Mouse (Mus musculus): ENCODE results near the gene Atf7ip. TPM values are rescaled to one million over a fixed set of nuclear protein-coding genes. Genes with fewer than 3 reads are reported as not detected.

Atf7ip gene
- total RNA-seq, 2 experiments from 2014 or later, result 32.3 to 126 TPM

DNA sequence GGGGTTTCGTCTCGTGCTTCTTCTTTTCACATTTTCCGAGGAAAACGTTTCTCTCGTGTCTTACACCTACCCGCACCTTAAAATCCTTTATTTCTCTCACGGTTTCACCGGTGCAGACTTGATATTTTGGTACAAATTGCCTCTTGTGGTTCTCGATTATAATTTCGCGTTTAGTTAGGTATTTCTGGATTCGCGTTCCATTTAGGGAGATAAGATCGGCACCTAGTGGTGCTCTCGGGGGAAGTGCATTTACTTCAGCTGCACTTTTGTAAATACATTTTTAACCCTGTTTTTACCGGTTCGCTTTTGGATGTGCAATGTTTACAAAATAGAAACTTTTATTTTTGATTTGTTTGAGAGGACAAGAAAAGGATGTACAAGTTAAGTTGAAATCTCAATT lies 13.3 kb downstream of the Atf7ip start:
- ATAC-seq (replicated peaks; ENCODE audit: poor library complexity, severe bottlenecking), result peak; percentile 8; the same call in 1 of the 2 replicates

DNA sequence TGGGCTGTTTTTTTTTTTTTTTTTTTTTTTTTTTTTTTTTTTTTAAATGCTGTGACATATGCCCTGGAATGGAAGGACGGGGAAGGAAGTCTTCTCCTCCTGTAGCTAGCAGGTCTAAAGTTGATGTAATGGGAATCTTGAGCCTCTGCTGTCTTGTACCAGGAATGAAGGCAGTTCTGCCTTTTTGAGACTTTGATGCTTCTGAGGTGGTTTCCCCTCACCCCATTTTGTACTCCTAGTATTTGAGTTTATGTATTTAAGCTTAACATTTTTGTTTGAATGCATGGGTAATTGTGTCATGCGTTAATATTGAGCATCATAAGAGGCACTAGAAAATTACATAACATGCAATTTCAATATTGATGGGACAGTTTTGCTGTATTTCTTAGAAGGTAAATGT lies 14.4 kb downstream of the Atf7ip start:
- no peak for ATAC-seq (replicated peaks; ENCODE audit: poor library complexity, severe bottlenecking)

DNA sequence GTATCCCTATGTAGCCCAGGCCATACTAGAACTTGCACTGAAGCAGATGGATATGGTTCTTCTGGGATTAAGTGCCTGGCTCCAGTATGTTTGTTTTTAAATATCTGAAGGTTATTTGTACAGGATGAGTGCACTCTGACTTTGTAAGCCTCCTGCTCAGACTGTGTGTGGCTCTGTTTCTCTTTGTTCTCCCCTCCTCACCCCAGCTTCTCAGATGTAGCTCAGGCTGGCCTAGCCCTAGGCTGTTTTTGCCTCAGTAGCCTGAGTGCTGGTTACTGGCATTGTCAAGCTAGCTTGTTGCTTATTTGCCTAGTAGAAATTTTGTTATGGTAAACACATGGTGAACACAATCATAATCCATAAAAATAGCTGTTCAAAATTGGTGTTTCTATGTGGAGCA lies 15.7 kb downstream of the Atf7ip start:
- ATAC-seq (replicated peaks; ENCODE audit: poor library complexity, severe bottlenecking), result no peak

DNA sequence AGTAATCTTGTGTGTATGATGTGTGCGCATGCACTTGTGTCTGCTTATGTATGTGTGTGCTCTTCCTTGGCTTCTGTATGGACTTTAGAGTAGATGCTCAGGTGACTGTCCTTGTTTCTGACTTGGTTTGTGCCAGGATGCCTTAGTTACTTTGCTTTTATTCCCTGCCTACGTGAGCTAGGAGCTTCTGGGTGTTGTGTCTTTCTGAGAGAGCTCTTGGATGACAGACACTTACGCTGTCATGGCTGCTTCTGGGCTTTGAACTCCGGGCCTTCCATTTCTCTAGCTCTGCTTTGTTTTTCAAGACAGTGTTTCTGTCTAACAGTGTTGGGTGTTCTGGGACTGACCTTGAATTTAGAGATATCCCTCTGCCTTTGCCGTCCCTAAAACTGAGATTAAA lies 16.7 kb downstream of the Atf7ip start:
- ATAC-seq (replicated peaks; ENCODE audit: poor library complexity, severe bottlenecking), result no peak

DNA sequence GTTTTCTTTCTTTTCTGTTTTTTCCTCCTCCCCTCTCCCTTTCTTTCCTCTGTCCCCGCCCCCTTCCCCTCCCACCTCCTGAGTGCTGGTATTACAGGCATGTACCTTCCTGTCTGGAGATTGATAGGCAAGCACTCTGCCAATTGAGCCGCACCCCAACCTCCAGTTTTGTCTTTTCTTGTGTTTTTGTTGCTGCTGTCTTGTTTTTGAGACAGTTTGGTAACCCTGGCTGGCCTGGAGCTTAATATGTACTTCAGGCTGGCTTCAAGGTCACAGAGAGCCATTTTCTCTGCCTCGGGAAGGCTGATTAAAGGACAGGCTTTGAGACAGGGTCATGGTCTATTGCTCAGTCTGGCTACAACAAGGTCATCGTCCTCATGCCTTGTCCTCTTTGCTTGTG lies 18.8 kb downstream of the Atf7ip start:
- ATAC-seq (replicated peaks; ENCODE audit: poor library complexity, severe bottlenecking), result no peak

DNA sequence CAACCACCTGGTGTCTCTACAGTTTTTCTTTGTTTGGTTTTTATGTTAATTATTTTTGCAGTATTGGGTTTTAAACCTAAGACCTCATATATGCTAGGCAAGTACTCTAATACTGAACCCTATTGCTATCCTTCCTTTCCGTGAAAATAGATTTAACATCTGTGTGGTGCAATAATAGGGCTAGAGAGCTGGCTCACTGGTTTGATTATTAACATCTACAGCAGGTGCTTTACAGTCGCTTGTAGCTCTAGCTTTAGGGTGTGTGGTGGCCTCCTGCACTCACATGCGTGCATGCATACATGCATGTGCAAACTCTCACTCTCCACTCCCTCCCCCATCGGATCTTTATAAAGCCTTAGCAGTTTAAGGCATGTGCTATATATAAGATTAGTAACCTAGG lies 19.6 kb downstream of the Atf7ip start:
- no peak for ATAC-seq (replicated peaks; ENCODE audit: poor library complexity, severe bottlenecking)

DNA sequence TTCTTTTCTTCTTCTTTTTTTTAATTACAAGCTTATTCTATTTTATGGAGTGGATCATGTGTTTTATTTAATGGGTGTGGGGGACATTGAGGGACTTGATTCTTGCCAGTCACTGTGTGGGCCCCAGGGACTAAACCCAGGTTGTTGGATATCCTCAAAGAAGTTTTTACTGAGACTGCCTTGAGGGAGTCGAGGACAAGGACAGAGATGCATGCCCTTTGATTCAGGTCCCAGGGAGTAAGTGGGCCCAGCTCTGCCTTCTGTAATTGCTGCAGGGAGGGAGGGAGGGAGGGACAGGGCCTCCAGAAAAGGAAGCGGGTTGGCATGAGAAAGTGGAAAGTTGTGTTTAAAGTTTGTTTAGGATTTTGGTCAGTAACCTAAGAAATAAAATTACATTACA lies 23.2 kb downstream of the Atf7ip start:
- ATAC-seq (replicated peaks; ENCODE audit: poor library complexity, severe bottlenecking), result no peak

DNA sequence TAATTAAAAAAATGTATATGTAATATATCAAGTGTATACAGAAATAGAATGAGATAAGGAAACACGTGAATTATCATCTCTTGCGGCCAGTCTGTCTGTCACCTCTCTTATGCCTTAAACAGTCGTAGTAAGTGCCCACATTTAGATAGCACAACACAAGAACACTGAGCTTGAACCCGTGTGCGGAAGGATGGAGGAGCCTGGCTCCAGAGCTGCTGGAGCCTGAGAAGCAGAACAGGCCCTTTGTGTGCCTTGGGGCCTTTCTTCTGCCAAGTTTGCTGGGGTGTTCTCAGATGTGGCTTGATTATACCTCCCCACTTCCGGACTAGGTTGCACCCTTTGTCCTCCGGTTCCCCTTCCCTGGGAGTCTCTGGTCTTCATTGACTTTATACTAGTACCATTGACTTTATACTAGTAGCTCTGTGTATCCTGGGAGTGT lies 25.8 kb downstream of the Atf7ip start:
- peak; percentile 82 for ATAC-seq (replicated peaks; ENCODE audit: poor library complexity, severe bottlenecking)

DNA sequence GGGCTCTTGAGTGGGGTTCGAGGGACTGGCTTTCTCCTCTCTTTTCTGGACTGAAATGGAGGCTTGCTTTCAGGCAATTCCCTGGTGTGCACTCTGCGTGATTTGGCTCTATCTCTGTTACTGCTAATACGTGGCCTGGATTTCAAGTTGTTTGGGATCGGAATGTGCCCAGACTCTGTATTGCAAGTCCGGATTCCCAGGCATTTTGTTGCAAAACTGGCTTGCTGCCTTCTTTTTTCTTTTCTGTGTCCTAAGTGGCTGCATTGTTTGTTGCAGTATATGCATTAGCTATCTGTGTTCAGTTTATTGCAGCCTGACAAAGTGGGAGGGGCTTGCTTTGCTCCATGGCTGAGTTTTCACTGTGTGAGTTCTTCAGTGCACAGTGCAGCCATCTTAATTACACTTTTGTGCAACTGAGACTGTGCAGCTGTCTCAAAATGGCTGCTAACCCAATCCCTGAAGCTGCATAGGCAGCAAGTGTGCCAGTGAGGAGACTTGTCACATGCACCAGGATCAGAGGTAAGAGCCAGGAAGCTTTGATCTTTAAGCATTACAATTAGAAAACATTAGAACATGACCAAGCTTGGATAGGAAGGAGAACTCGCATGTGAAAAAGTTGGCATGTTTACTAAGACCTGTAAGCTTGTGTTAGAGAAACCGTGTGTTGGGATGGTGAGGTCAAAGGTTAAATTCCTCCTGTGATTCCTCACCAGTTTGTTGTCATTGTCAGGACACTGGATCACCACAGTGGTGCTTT lies 26.7 kb downstream of the Atf7ip start:
- ATAC-seq (replicated peaks; ENCODE audit: poor library complexity, severe bottlenecking), result peak; percentile 92

DNA sequence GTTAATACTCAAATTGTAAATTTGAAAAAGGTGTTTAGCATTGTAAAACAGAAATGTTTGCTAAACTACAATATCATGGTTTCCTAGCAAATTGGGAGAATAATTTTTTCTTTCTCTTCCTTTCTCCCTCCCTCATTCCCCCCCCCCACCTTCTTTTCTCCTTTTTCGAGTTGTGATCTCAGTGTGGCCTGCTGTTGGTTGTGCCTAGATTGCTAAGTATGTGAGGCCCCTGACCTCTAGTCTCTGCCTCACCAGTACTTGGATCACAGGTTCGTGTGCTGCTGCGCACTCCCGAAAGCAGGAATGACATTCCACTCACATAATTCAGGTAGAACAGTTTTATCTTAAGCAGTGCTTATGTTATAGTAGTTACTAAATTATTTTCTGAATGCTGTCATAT lies 27.8 kb downstream of the Atf7ip start:
- ATAC-seq (replicated peaks; ENCODE audit: poor library complexity, severe bottlenecking), result no peak

DNA sequence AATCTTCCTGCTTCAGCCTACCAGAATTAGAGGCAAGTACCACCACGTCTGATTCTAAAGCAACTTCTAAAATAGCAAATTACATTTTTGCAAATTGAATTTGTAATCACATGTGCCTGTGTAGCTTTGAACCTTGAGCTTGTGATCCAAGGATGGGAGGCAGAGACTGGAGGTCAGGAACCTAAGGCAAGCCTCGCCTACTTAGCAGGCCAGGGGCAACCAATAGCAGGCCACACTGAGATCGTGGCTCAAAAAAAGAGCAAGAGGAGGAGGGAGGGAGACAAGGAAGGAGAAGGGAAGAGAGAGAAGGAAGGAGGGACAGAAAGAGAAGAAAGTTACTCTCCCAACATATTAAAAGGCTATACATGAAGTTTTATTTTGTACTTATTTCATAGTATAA lies 28.5 kb downstream of the Atf7ip start:
- no peak for ATAC-seq (replicated peaks; ENCODE audit: poor library complexity, severe bottlenecking)

DNA sequence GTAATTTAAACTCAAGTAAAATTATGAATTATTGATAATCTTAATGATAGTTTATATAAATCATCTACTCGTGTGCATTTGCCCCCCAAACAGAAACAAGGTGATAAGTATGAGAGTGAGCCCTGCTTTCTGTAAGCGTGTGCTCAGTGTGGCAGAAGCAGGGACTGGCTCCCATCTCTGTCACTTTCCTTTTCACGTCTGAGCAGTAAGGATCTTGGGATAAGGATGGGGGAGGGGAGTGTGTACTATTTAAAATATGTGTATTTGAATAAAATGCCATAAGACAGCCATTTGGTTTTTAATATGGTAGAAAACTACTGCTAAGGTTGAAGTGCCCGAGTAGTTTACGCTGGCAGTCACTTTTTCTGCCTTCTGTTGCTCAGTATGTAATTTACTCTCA lies 29.2 kb downstream of the Atf7ip start:
- no peak for ATAC-seq (replicated peaks; ENCODE audit: poor library complexity, severe bottlenecking)

DNA sequence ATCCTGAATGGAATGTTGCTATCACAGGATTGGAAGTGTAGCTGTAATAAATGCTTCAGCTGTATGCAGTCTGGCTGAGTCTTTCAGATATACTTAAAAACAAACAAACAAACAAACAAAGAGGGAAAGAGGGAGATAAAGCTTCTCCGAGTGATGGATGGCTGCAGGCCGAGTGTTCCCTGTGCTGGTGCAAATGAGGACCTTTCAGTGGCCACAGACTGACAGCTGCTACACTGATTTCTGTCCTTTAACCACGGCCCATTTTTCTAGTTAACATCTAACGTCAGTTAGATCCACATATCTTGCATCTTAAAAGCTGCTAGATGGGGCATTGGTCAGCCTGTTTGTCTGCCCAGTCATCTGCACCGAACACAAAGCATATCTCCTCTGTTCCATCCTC lies 30.2 kb downstream of the Atf7ip start:
- no peak for ATAC-seq (replicated peaks; ENCODE audit: poor library complexity, severe bottlenecking)

DNA sequence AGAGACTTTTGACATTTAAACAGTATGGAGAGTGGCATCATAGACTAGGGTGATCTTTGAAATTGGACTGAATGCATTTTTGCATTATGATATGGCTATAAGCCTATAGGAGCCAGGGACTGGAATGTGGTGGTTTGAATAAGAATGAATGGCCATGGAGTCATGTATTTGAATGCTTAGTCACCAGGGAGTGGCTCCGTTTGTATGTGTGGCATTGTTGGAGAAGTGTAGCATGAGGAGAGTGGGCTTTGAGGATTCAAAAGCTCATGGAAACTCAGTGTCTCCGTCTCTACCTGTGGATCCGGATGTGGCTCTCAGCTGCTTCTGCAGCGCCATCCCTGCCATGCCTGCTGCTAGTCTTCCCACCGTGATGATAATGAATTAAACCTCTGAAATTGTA lies 35.4 kb downstream of the Atf7ip start:
- ATAC-seq (replicated peaks; ENCODE audit: poor library complexity, severe bottlenecking), result no peak

DNA sequence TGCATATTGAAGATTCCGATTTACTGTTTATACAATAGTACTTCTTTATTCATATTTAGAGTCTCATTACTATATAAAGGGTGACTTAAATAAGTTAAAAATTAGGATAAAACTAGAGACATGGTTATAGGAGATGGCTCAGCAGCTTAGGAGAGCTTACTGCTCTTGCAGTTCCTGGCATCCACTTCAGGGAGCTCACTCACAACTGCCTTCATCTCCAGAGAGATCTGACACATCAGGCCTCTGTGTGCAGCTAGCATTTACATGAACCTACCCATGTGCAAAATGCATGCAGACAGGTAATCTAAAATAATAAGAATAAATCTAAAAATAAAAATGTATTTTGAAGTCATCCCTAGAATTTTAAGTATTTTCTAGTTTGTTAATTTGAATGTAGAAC lies 36.1 kb downstream of the Atf7ip start:
- no peak for ATAC-seq (replicated peaks; ENCODE audit: poor library complexity, severe bottlenecking)

DNA sequence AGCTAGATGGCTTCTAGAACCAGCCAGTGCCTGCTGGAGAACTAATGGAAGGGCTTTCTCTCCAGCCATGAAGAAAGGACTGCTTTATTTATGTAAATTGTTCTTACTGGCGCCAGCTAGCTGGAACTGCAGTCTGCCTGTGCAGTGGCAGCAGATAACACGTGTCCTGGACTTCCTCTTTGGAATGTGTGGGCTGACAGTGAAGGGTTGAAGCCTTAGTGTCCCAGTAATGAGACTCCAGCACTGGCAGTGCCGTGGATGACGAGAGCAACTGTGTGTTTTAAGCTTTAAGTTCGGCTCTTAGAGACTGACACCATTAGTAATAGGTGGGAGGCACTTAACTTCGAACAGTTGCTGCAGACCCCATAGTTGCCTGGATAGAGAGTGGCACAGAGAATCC lies 37.2 kb downstream of the Atf7ip start:
- ATAC-seq (replicated peaks; ENCODE audit: poor library complexity, severe bottlenecking), result peak; percentile 98

DNA sequence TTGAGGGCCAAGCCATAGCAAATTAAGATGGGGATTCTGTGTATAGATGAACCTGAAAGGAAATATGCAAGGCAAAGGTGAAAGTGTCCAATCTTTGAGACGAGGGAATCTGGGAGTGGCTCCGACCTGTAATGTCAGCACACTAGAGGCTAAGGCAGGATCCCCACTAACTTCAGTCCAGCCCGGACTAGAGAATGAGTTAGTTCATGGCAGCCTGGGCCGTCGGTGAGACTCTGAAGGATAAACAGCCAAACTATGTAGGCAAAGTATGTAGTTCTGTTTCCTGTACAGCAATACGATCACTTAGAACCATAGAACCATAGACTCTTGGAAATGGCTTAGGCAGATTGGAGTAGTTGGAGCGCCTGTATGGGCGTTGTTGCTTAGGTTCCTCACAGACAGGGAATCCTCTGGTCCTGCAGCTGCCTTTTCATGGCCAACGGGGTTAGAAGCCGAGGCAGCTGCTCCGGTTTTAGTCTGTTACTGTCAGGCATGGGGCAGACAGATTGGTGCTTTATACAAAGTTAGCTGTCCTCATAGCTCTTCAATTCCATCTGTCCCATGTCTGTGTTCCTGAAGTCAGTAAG lies 39.4 kb downstream of the Atf7ip start:
- ATAC-seq (replicated peaks; ENCODE audit: poor library complexity, severe bottlenecking), result no peak

DNA sequence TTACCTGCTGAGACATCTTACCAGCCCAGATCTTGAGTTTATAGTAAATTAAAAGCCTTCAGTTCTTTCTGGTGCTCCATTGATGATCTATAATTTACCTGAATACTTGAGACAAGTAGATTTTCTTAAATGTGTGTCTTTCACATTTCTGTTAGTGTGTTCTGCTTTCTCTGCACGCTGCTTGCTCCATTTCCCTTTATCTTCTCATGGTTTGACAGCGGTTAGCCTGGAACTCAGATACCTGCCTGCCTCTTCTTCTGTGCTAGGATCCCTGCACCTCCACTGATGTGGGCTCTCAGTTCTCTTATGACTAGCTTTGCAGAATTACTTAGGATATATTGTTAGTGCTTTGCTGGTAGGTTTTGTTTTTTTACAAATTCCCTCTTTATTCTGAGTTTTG lies 40.3 kb downstream of the Atf7ip start:
- ATAC-seq (replicated peaks; ENCODE audit: poor library complexity, severe bottlenecking), result no peak

DNA sequence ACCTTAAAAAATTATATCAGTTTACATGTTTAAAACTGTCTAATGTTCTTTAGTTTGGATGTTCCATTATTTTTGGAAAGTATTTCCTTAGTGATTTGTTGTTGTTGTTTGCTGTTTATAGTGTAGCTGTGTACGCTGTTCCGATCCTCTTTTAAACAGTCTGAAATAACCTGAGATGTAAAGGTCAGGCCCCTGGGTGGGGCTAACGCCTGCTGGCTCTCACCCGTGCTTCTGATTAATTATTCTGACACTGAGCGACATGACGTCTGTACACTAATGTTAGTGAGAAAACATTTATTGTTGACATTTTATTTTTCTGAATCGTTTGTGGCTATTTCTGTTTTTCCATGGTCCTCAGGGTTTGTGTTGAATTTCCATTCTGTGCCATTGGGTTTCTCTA lies 41.0 kb downstream of the Atf7ip start:
- no peak for ATAC-seq (replicated peaks; ENCODE audit: poor library complexity, severe bottlenecking)

DNA sequence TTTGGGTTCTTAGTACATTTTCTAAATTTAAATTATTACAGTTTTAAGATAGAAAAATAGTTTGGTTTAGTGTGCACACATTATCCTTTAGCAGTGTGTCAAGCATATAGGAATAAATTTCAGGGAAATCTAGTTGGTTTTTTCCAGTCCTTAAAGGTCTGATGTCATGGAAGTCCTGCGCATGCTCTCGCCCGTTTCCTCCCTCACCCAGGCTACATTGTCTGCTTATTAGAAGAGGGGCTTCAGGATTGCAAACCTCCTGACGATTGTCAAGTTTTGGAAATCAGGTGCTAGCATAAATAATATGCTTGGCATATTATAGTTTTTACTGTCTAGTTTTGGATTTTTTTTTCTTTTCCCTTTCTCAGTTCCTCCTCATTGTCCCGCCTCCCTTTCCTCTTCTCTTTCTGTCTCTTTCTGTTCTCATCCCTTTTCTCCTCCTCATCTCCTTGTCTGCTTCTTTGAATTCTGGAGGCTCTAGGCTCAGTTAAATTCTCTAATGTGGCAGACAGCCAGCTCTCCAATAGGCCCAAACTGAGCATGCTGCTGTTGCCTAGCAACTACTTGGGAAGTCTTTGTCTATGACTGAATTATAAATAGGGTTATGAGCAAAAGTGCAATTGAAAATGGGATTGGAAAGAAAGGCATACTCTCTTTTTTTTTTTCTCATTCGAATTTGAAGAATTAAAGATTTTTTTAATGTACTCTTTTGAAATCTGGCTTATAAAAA lies 42.2 kb downstream of the Atf7ip start:
- 0 out of 2 replicates have a peak, but pooled peaks have one; percentile 8 for ATAC-seq (replicated peaks; ENCODE audit: poor library complexity, severe bottlenecking)

DNA sequence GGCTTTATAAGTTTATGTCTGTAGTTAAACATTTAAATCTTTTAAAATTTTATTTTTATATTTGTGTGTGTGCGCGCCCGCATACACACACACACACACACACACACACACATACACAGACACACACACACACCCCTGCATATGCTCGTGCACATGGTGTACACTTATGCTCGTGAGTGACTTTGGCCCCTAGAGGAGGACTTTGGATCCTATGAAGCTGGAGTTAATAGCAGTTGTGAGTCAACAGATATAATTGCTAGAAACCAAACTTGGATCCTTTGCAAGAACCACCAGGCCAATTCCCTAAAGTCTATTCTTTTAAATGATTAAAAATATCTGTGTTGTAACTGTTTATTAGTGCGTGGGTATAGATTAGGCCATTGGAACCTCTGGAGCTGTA lies 42.8 kb downstream of the Atf7ip start:
- no peak for ATAC-seq (replicated peaks; ENCODE audit: poor library complexity, severe bottlenecking)

DNA sequence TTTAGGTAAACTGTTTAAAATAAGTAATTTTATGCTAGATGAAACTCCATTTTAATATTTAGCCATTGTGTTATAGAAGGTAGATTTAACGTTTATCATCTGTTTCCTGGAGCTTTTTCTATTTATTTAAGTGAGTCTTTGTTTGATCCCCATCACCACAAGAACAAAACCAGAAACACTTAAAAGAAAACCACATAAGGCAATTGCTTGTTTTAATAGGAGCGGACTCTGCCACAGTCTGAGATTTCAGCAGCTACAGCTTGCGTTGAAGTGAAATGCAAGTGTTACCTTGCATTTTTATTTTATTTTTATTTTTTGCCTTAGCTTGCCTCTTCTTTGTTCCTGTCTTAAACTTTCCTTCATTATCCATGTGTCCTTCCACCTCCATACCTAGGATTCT lies 43.6 kb downstream of the Atf7ip start:
- ATAC-seq (replicated peaks; ENCODE audit: poor library complexity, severe bottlenecking), result no peak

Data from granulocyte monocyte progenitor cell, adult 5-6 weeks (primary cell).